Mouse (Mus musculus): Measurements from ENCODE around the gene Serpinf1.

DNA sequence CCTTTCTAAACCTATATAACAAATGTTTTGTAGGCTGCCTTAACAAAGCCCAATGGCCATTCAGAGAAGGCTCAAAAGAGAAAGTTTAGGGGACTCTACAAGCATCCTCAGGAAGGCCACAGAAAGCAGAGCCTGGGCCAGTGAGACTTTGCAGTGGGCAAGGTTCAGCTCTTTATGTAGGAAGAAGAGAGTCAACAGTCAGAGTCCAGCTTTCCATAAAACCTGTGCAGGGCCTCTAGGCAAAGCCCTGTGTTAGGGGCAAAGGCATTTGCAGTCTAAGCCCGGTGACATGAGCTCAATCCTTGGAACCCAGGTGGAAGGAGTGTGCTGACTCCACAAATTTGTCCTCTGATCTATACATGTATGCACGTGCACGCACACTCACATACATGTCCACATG, 2.0 kb upstream of the Serpinf1 start:
- TF ChIP-seq CTCF (IDR thresholded peaks at IDR 0.05; ENCODE audit: borderline replicate concordance, control insufficient read depth, extremely low read depth, insufficient read depth, low read length, poor library complexity) (no peak), POLR2A (IDR thresholded peaks at IDR 0.05; ENCODE audit: control insufficient read depth, extremely low read depth, insufficient read depth, low read length, poor library complexity) (no peak)
